Mouse (Mus musculus) hindbrain, embryonic 12.5 days (tissue): ENCODE data around the gene Tubb2b. TPM values are rescaled to one million over a fixed set of nuclear protein-coding genes. Genes with fewer than 3 reads are reported as not detected.
A peak's percentile ranks its signal among the peaks of the same experiment; 100 is the strongest.
"Not testable (repeated sequence)": the region's sequence is repeated elsewhere in the genome, so short reads cannot be mapped to it uniquely, and the experiment has no call there.

Experiments
- ATAC-seq: fragments of 200-750 bp; cut with Nextera tagmentation; 2 replicates; pipeline ENCODE4 v1.8.0; 2017; ENCODE audit warnings: moderate TSS enrichment; ENCODE audit not compliant: low FRiP score
- H3K27ac ChIP-seq: fragments of 300-500 bp; sonication (generic); 2 replicates; pipeline ENCODE4 v1.5.1; 2016; ENCODE audit warnings: mild to moderate bottlenecking
- H3K27me3 ChIP-seq: fragments of 300-500 bp; sonication (generic); 2 replicates; pipeline ENCODE4 v1.6.1; 2016; ENCODE audit warnings: mild to moderate bottlenecking
- H3K36me3 ChIP-seq: fragments of 300-500 bp; sonication (generic); 2 replicates; pipeline ENCODE4 v1.6.1; 2016; ENCODE audit warnings: mild to moderate bottlenecking
- H3K4me1 ChIP-seq: fragments of 300-500 bp; sonication (generic); 2 replicates; pipeline ENCODE4 v1.6.1; 2016
- H3K4me2 ChIP-seq: fragments of 300-500 bp; sonication (generic); replicated peaks from 2 replicates; pipeline ENCODE4 v1.6.1; 2016; ENCODE audit warnings: mild to moderate bottlenecking
- H3K4me3 ChIP-seq: fragments of 300-500 bp; sonication (generic); 2 replicates; pipeline ENCODE4 v1.5.1; 2016; ENCODE audit warnings: mild to moderate bottlenecking
- H3K9ac ChIP-seq: fragments of 300-500 bp; sonication (generic); 2 replicates; pipeline ENCODE4 v1.6.1; 2016; ENCODE audit warnings: mild to moderate bottlenecking, moderate library complexity
- H3K9me3 ChIP-seq: fragments of 300-500 bp; sonication (generic); replicated peaks from 2 replicates; pipeline ENCODE4 v1.6.1; 2016; ENCODE audit warnings: mild to moderate bottlenecking
- WGBS: fragments of 180-500 bp; shearing (Covaris S2); methylation state at CpG from one replicate; pipeline ENCODE4 v1.1.7; 2016; 5-methylcytosine and 5-hydroxymethylcytosine counted together
- polyA plus RNA-seq: library from polyadenylated mRNA; unstranded; fragments of >200 nt; fragmentation: Nextera tagmentation; extraction: Ambion mirVana; gene quantifications from 2 replicates; pipeline ENCODE4 v1.2.1, GENCODE M21; 2016

The Tubb2b gene
- polyA plus RNA-seq, 1 experiment from 2014 or later: 373 TPM

- 59% methylated on average over 3 of the region's 3 CpGs for WGBS
Observed at GRCm38 (mm10) chr13:34097086-34097485, 33.2 kb downstream of the Tubb2b start.

GRCm38 (mm10) chr13:34096455-34096854, 33.8 kb downstream of the Tubb2b start:
- Histone ChIP-seq H3K4me3 (no peak overlapping the region), H3K36me3 (no peaks in the 10 kb centered on the region), H3K9me3 (no peaks in the 10 kb centered on the region), H3K9ac (peak overlapping the region; percentile 33; the same call in 1 of the 2 replicates), H3K27ac (peak overlapping the region; percentile 40), H3K4me2 (0 out of 2 replicates have a peak overlapping the region, but pooled peaks have one; percentile 21), H3K27me3 (no peaks in the 10 kb centered on the region), H3K4me1 (peaks cover 12% of the 10 kb centered on the region)
- WGBS: 59% methylated on average over 4 of the region's 4 CpGs
- ATAC-seq: peak; percentile 69

More at GRCm38 (mm10) chr13:34097086-34097485, 33.2 kb downstream of the Tubb2b start:
- H3K4me1 ChIP-seq: peaks cover 12% of the 10 kb centered on the region
- no peak overlapping the region for H3K9ac ChIP-seq
- H3K4me2 ChIP-seq: no peak overlapping the region
- no peak overlapping the region for H3K4me3 ChIP-seq
- H3K27ac ChIP-seq: peak overlapping the region; percentile 40
- H3K27me3 ChIP-seq: no peaks in the 10 kb centered on the region
- H3K36me3 ChIP-seq: no peaks in the 10 kb centered on the region
- no peaks in the 10 kb centered on the region for H3K9me3 ChIP-seq
- ATAC-seq: no peak

GRCm38 (mm10) chr13:34095542-34096435, 34.5 kb downstream of the Tubb2b start:
- H3K4me1 ChIP-seq: peaks cover 12% of the 10 kb centered on the region
- H3K9me3 ChIP-seq: no peaks in the 10 kb centered on the region
- 25% methylated on average over 7 of the region's 7 CpGs for WGBS
- peak; percentile 96 for ATAC-seq
- H3K27me3 ChIP-seq: no peaks in the 10 kb centered on the region
- peak overlapping the region; percentile 33; the same call in 1 of the 2 replicates for H3K9ac ChIP-seq
- H3K27ac ChIP-seq: peak overlapping the region; percentile 40
- peak overlapping the region; percentile 21; the same call in 1 of the 2 replicates for H3K4me2 ChIP-seq
- no peaks in the 10 kb centered on the region for H3K36me3 ChIP-seq
- no peak overlapping the region for H3K4me3 ChIP-seq

- no peaks in the 10 kb centered on the region for H3K36me3 ChIP-seq
- no peak overlapping the region for H3K4me3 ChIP-seq
- H3K9ac ChIP-seq: 0 out of 2 replicates have a peak overlapping the region, but pooled peaks have one; percentile 19
- H3K27me3 ChIP-seq: no peaks in the 10 kb centered on the region
- ATAC-seq: no peak
- WGBS: 38% methylated on average over 3 of the region's 3 CpGs
- H3K4me2 ChIP-seq: 0 out of 2 replicates have a peak overlapping the region, but pooled peaks have one; percentile 36
- no peaks in the 10 kb centered on the region for H3K9me3 ChIP-seq
- peaks cover 29% of the 10 kb centered on the region for H3K4me1 ChIP-seq
- peak overlapping the region; percentile 83 for H3K27ac ChIP-seq
Observed at GRCm38 (mm10) chr13:34089358-34089757, 40.9 kb downstream of the Tubb2b start.

- H3K27ac ChIP-seq: peak overlapping the region; percentile 83
- H3K36me3 ChIP-seq: no peaks in the 10 kb centered on the region
- peaks cover 29% of the 10 kb centered on the region for H3K4me1 ChIP-seq
- no peak overlapping the region for H3K4me3 ChIP-seq
- H3K9me3 ChIP-seq: no peaks in the 10 kb centered on the region
- H3K27me3 ChIP-seq: no peaks in the 10 kb centered on the region
- H3K4me2 ChIP-seq: peak overlapping the region; percentile 36; the same call in 1 of the 2 replicates
- peak; percentile 89 for ATAC-seq
- WGBS: 43% methylated on average over 7 of the region's 7 CpGs
- 0 out of 2 replicates have a peak overlapping the region, but pooled peaks have one; percentile 19 for H3K9ac ChIP-seq
Observed at GRCm38 (mm10) chr13:34088871-34089288, 41.4 kb downstream of the Tubb2b start.

- Histone ChIP-seq H3K4me1 (peaks cover 29% of the 10 kb centered on the region), H3K27ac (peak overlapping the region; percentile 83)
- not testable (repeated sequence) for H3K4me2 ChIP-seq, H3K9me3 ChIP-seq, H3K4me3 ChIP-seq, H3K9ac ChIP-seq, H3K36me3 ChIP-seq, H3K27me3 ChIP-seq
- ATAC-seq: peak; percentile 49; the same call in 1 of the 2 replicates
- WGBS: 56% methylated on average over 5 of the region's 5 CpGs
Observed at GRCm38 (mm10) chr13:34088201-34088649, 42.0 kb downstream of the Tubb2b start.

- Histone ChIP-seq H3K27me3 (no peaks in the 10 kb centered on the region), H3K9ac (no peak overlapping the region), H3K4me2 (no peak overlapping the region), H3K9me3 (no peaks in the 10 kb centered on the region), H3K4me3 (no peak overlapping the region), H3K36me3 (no peaks in the 10 kb centered on the region), H3K4me1 (peaks cover 29% of the 10 kb centered on the region), H3K27ac (peak overlapping the region; percentile 46)
- ATAC-seq: peak; percentile 35; the same call in 1 of the 2 replicates
- WGBS: 55% methylated on average over 7 of the region's 7 CpGs
Observed at GRCm38 (mm10) chr13:34087052-34087812, 43.0 kb downstream of the Tubb2b start.

- ATAC-seq: no peak
- no peaks in the 10 kb centered on the region for H3K9me3 ChIP-seq
- H3K36me3 ChIP-seq: no peaks in the 10 kb centered on the region
- no peak overlapping the region for H3K4me2 ChIP-seq
- WGBS: 77% methylated on average over 9 of the region's 9 CpGs
- H3K27me3 ChIP-seq: no peaks in the 10 kb centered on the region; the same call in 1 of the 2 replicates
- H3K9ac ChIP-seq: no peak overlapping the region
- H3K4me3 ChIP-seq: no peak overlapping the region
- H3K27ac ChIP-seq: no peak overlapping the region
- H3K4me1 ChIP-seq: peaks cover 26% of the 10 kb centered on the region
Observed at GRCm38 (mm10) chr13:34084026-34084750, 46.1 kb downstream of the Tubb2b start.

GRCm38 (mm10) chr13:34081926-34082325, 48.3 kb downstream of the Tubb2b start:
- H3K4me3 ChIP-seq: no peak overlapping the region
- no peak overlapping the region for H3K4me2 ChIP-seq
- no peaks in the 10 kb centered on the region; the same call in 1 of the 2 replicates for H3K27me3 ChIP-seq
- H3K9ac ChIP-seq: no peak overlapping the region
- H3K4me1 ChIP-seq: peaks cover 9% of the 10 kb centered on the region
- no peaks in the 10 kb centered on the region for H3K36me3 ChIP-seq
- no peaks in the 10 kb centered on the region for H3K9me3 ChIP-seq
- no peak overlapping the region for H3K27ac ChIP-seq
- ATAC-seq: no peak
- 73% methylated on average over 4 of the region's 4 CpGs for WGBS

GRCm38 (mm10) chr13:34079801-34080200, 50.5 kb downstream of the Tubb2b start:
- 89% methylated on average over 3 of the region's 3 CpGs for WGBS
- no peak overlapping the region for H3K9ac ChIP-seq
- H3K36me3 ChIP-seq: peaks cover 9% of the 10 kb centered on the region

GRCm38 (mm10) chr13:34078500-34079280, 51.6 kb downstream of the Tubb2b start:
- WGBS: 46% methylated on average over 16 of the region's 16 CpGs
- Histone ChIP-seq H3K9me3 (no peaks in the 10 kb centered on the region), H3K9ac (peak overlapping the region; percentile 84; the same call in 1 of the 2 replicates)

More at GRCm38 (mm10) chr13:34079801-34080200, 50.5 kb downstream of the Tubb2b start:
- Histone ChIP-seq H3K27me3 (no peaks in the 10 kb centered on the region; the same call in 1 of the 2 replicates), H3K27ac (no peak overlapping the region), H3K4me2 (no peak overlapping the region), H3K4me1 (peaks cover 19% of the 10 kb centered on the region), H3K9me3 (no peaks in the 10 kb centered on the region), H3K4me3 (no peak overlapping the region)
- no peak for ATAC-seq

More at GRCm38 (mm10) chr13:34078500-34079280, 51.6 kb downstream of the Tubb2b start:
- H3K4me1 ChIP-seq: peaks cover 19% of the 10 kb centered on the region
- H3K4me3 ChIP-seq: peak overlapping the region; percentile 68
- no peak overlapping the region for H3K27ac ChIP-seq
- peaks cover 13% of the 10 kb centered on the region for H3K36me3 ChIP-seq
- ATAC-seq: peak; percentile 8; the same call in 1 of the 2 replicates
- peak overlapping the region; percentile 63 for H3K4me2 ChIP-seq
- no peaks in the 10 kb centered on the region; the same call in 1 of the 2 replicates for H3K27me3 ChIP-seq
